Mouse (Mus musculus) forebrain, embryonic 14.5 days (tissue): ENCODE results near the gene Tspo2. TPM values are rescaled to one million over a fixed set of nuclear protein-coding genes. Genes with fewer than 3 reads are reported as not detected.
"Not testable (repeated sequence)": the region's sequence is repeated elsewhere in the genome, so short reads cannot be mapped to it uniquely, and the experiment has no call there.

Experiments used
- ATAC-seq: fragments of 200-750 bp; cut with Nextera tagmentation; 2 replicates; pipeline ENCODE4 v1.8.0; 2017; ENCODE audit warnings: mild to moderate bottlenecking, moderate library complexity
- DNase-seq: peaks from one replicate; pipeline ENCODE4 v3.0.0-alpha.2; 2015; ENCODE audit warnings: low spot score
- H3K27ac ChIP-seq: fragments of 300-500 bp; sonication (generic); 2 replicates; pipeline ENCODE4 v1.5.1; 2014; ENCODE audit warnings: low read depth, mild to moderate bottlenecking, control low read depth, low read length, moderate library complexity
- H3K27me3 ChIP-seq: fragments of 300-500 bp; sonication (generic); replicated peaks from 2 replicates; pipeline ENCODE4 v1.6.1; 2014; ENCODE audit warnings: low read length, control low read depth, mixed read lengths; ENCODE audit not compliant: control insufficient read depth, insufficient read depth
- H3K36me3 ChIP-seq: fragments of 300-500 bp; sonication (generic); 2 replicates; pipeline ENCODE4 v1.6.1; 2014; ENCODE audit warnings: low read length, control low read depth; ENCODE audit not compliant: control insufficient read depth, insufficient read depth
- H3K4me1 ChIP-seq: fragments of 300-500 bp; sonication (generic); 2 replicates; pipeline ENCODE4 v1.6.1; 2014; ENCODE audit warnings: antibody characterized with exemption, low read length, control low read depth; ENCODE audit not compliant: control insufficient read depth, insufficient read depth
- H3K4me2 ChIP-seq: fragments of 300-500 bp; sonication (generic); 2 replicates; pipeline ENCODE4 v1.6.1; 2014; ENCODE audit warnings: mild to moderate bottlenecking, control low read depth, low read length
- H3K4me3 ChIP-seq: fragments of 300-500 bp; sonication (generic); 2 replicates; pipeline ENCODE4 v1.5.1; 2014; ENCODE audit warnings: low read depth, low read length, control low read depth
- H3K9ac ChIP-seq: fragments of 300-500 bp; sonication (generic); 2 replicates; pipeline ENCODE4 v1.6.1; 2014; ENCODE audit warnings: mild to moderate bottlenecking, low read length, control low read depth, moderate library complexity
- H3K9me3 ChIP-seq: fragments of 300-500 bp; sonication (generic); replicated peaks from 2 replicates; pipeline ENCODE4 v1.6.1; 2016; ENCODE audit warnings: low read length, control low read depth, mixed read lengths; ENCODE audit not compliant: control insufficient read depth
- WGBS: fragments of 180-500 bp; shearing (Covaris S2); extraction: QIAGEN DNeasy Blood & Tissue Kit; methylation state at CpG from one replicate; pipeline ENCODE4 v1.1.7; 2014; 5-methylcytosine and 5-hydroxymethylcytosine counted together
- polyA plus RNA-seq: library from polyadenylated mRNA; unstranded; fragments of >200 nt; fragmentation: Nextera tagmentation; extraction: Ambion mirVana; gene quantifications from 2 replicates; pipeline ENCODE4 v1.2.1, GENCODE M21; 2014

The Tspo2 gene
- polyA plus RNA-seq, 1 experiment from 2014 or later, result 1.6 TPM

DNA sequence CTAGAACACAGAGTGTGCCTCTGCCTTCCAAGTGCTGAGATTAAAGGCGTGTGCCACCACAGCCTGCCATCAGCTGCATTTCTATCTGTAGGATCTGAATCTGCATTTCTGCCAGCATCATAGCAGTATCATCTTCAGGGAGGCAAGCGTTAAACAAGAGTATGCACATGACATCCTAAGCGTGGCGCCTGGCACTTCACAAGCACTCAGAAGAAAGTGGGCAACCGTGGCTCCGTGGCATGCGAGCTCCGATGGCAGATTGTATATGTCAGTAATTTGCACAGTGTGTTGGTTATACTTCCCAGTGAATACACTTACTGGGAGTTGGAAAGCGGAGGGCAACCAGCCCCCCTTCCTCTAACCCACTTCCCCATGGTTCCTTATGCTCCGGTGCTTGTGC, 28.6 kb upstream of the Tspo2 start:
- ATAC-seq (peak; percentile 12; the same call in 1 of the 2 replicates), DNase-seq (peak; percentile 38)
- H3K4me3 ChIP-seq, result no peak overlapping the region
- no peaks in the 10 kb centered on the region for H3K9me3 ChIP-seq
- no peak overlapping the region for H3K27ac ChIP-seq
- no peak overlapping the region for H3K4me2 ChIP-seq
- H3K9ac ChIP-seq, result no peak overlapping the region
- WGBS, result 77% methylated on average over 10 of the region's 10 CpGs
- H3K36me3 ChIP-seq, result no peaks in the 10 kb centered on the region
- H3K27me3 ChIP-seq, result no peaks in the 10 kb centered on the region
- H3K4me1 ChIP-seq, result no peaks in the 10 kb centered on the region

DNA sequence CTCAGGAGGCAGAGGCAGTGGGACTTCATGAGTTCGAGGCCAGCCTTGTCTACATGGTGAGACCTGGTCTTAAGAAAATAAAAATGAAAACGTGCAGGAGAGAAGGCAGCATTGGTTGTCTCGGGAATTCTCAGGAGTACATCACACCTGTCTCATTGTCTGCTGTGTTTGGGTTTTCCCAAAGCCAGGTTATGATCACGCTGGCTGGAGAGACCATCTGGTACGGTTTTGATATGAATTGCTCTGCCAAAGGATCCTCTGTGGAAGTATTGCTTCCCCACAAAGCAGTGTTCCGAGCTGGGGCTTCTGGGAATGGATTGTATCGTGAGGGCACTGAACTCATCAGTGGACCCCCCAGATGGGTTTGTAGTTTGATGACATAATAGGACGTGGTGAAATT, 24.1 kb upstream of the Tspo2 start:
- no peak for DNase-seq
- Histone ChIP-seq H3K36me3 (no peaks in the 10 kb centered on the region), H3K9ac (no peak overlapping the region), H3K4me3 (no peak overlapping the region), H3K27me3 (no peaks in the 10 kb centered on the region), H3K27ac (no peak overlapping the region), H3K4me2 (no peak overlapping the region), H3K9me3 (no peaks in the 10 kb centered on the region), H3K4me1 (no peaks in the 10 kb centered on the region)
- no peak for ATAC-seq
- WGBS, result 86% methylated on average over 8 of the region's 8 CpGs

DNA sequence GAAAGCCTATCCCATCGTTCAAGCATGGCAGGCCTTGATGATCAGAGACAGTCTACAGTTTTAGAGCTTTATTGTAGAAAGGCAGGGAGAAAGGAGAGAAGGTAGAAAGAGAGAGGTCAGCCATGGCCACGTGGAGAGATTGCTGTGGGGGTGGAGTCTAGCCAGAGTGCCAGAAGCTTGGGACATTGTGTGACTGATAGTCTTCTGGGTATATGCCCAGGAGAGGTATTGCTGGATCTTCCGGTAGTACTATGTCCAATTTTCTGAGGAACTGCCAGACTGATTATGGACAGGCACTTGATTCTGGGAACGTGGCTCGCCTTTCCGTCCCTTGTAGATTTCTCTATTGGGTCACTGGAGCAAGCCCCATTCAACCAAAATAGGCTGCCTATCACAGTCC, 23.0 kb upstream of the Tspo2 start:
- not testable (repeated sequence) for H3K27me3 ChIP-seq, DNase-seq, H3K9ac ChIP-seq, ATAC-seq, H3K36me3 ChIP-seq, H3K4me2 ChIP-seq, H3K4me1 ChIP-seq, H3K9me3 ChIP-seq, H3K4me3 ChIP-seq, H3K27ac ChIP-seq
- 83% methylated on average over 6 of the region's 6 CpGs for WGBS

DNA sequence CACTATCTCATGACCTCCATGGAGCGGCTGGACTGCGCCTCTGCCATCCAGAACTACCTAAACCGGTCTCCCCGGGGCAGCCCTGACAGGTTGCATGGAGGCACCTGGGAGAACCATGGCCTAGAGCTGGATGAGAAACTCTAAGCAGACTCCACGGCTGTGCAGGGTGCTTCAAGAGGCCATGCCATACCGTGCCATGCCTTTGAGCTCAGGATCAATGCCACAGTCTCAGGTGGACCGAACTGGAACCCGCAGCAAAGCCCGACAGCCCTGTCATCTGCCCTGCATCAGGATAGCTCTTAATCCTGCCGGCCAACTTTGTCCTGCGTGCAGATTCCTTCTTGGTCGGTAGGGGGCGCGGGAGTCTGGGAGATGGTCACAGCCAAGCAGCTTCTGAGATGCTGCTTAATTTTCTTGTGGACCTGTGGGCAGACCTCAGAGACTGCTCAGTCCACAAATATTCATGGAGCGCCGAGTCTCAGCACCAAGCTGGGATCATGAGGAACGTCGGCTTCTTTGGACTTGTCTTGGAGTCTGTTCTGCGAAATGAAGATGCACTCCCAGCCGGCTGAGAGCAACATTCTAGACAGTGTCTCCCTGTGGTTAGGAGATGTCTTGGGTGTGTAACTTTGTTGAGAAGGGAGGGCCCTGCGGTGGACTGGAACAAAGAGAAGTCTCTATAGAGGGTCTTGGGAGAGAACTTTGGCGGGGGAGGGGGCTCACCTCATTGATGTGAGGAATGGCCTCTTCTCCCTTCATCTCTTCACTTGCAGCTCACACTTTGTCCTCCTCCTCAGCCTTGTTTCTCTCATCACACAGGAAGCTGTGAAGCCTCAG, 16.3 kb upstream of the Tspo2 start:
- H3K9ac ChIP-seq, result no peak overlapping the region
- H3K4me1 ChIP-seq, result no peaks in the 10 kb centered on the region
- H3K4me3 ChIP-seq, result no peak overlapping the region
- WGBS, result 10% methylated on average over 22 of the region's 22 CpGs
- DNase-seq (peak; percentile 86), ATAC-seq (peak; percentile 88)
- no peak overlapping the region for H3K27ac ChIP-seq
- peak overlapping the region; percentile 36 for H3K4me2 ChIP-seq
- H3K9me3 ChIP-seq, result no peaks in the 10 kb centered on the region
- H3K27me3 ChIP-seq, result no peaks in the 10 kb centered on the region
- H3K36me3 ChIP-seq, result no peaks in the 10 kb centered on the region

DNA sequence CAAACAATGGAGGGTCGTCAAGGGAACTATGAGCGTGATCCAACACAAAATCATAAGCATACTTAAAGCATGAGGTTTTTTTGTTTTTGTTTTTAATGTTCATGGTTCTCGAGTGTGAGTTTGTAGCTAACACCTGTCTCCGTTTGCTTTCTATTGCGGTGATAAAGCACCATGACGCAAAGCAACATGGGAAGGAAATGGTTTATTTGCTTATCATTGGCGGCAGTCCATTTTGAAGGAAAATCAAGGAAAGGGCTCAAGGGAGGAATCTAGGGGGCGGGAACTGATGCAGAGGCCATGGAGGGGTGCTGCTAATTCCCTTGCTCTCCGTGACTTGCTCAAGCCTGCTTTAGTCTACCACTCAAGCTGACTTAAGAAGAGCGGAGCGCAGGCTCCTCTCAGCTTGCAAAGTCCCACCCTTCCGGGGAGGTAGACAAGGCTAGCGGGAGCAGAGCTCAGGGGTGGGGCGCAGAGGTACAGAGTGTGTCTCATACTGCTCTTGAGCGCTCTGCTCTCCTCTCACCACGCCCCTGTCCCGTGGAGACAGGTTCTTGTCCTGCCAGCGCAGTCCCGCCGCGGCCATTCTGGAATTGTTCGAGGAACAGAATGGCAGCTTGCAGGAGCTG, 15.6 kb upstream of the Tspo2 start:
- Histone ChIP-seq H3K4me2 (peak overlapping the region; percentile 36), H3K36me3 (no peaks in the 10 kb centered on the region), H3K27ac (no peak overlapping the region), H3K9ac (0 out of 2 replicates have a peak overlapping the region, but pooled peaks have one; percentile 17), H3K4me1 (no peaks in the 10 kb centered on the region), H3K9me3 (no peaks in the 10 kb centered on the region), H3K27me3 (no peaks in the 10 kb centered on the region), H3K4me3 (no peak overlapping the region)
- peak; percentile 50; the same call in 1 of the 2 replicates for ATAC-seq
- DNase-seq, result no peak
- 41% methylated on average over 22 of the region's 22 CpGs for WGBS

DNA sequence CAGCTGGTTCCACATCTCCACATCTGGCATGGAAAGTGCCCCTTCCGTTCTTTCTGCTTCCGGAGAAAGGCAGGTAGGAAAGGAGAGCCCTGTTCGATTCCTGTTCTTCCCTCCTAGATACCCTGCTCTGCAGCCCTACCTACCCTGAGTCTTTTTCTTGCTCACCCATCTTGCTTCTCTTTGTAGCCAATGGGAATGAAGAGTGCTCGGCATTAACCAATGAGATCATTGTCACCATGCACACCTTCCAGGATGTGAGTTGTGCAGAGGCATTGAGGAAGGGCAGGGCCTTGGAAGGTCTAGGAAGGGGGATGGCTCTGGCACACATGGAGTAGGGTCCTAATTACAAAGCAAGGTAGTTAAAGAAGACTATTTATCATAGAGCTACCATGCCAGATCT, 12.1 kb upstream of the Tspo2 start:
- no peaks in the 10 kb centered on the region for H3K27me3 ChIP-seq

DNA sequence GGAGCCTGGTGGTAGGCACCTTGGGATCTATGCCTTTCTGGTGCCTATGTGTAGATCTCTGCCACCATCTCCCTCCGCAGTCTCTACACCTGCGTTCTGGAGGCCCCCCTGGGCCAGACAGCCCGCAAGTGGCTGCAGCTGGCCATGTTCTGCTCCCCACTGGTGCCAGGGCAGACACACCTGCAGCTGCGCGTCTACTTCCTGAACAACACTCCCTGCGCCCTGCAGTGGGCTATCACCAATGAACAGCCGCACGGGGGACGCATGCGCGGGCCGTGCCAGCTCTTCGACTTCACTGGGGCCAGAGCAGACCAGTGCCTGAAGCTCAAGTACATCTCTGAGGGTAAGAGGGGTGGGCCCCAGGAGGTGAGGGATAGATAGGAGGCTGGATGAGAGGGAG, 10.8 kb upstream of the Tspo2 start:
- no peak overlapping the region for H3K9ac ChIP-seq
- DNase-seq (no peak), ATAC-seq (no peak)
- H3K27ac ChIP-seq, result no peak overlapping the region
- H3K4me3 ChIP-seq, result no peak overlapping the region
- H3K36me3 ChIP-seq, result no peaks in the 10 kb centered on the region
- H3K27me3 ChIP-seq, result no peaks in the 10 kb centered on the region
- 94% methylated on average over 13 of the region's 13 CpGs for WGBS
- H3K9me3 ChIP-seq, result no peaks in the 10 kb centered on the region
- no peaks in the 10 kb centered on the region for H3K4me1 ChIP-seq
- no peak overlapping the region for H3K4me2 ChIP-seq

More for the DNA sequence above, 12.1 kb upstream of the Tspo2 start:
- WGBS, result 93% methylated on average over 4 of the region's 4 CpGs
- Histone ChIP-seq H3K27ac (no peak overlapping the region), H3K4me2 (no peak overlapping the region), H3K36me3 (no peaks in the 10 kb centered on the region), H3K4me3 (no peak overlapping the region), H3K9me3 (no peaks in the 10 kb centered on the region), H3K4me1 (no peaks in the 10 kb centered on the region), H3K9ac (no peak overlapping the region)
- DNase-seq, result no peak
- ATAC-seq, result no peak

DNA sequence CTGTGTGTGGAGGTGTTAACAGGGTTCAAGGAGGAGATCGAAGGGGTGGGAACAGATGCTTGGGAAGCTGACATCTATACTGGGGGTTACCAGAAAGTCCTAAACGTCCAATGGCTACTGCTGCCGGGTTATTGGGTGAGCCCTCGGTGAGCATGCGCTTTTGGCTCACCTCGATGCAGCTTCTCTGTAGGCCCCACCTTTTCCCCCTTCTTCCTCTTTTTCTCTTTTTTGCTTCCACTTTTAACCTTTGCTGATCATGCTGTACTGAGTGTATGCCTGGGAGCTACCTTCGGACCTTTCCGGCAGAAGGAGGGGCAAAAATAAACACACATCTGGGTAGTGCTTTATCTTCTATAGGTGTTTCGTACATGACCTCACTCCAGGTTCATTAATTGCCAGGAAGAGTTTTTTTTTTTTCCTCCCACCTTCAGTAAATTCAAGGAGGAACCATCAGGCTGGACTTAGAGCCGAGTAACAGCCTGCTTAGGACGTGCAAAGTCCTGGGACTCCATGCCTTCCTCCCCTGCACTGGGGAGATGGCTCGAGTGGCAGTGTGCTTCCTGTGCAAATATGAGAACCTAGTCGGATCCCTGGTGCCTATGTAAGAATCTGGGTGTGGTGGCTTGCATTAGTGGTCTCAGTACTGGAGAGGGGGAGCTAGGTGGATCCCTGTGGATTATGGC, 6.8 kb upstream of the Tspo2 start:
- H3K4me1 ChIP-seq, result no peaks in the 10 kb centered on the region

More for the DNA sequence above, 6.8 kb upstream of the Tspo2 start:
- ATAC-seq (no peak), DNase-seq (no peak)
- no peak overlapping the region for H3K4me2 ChIP-seq
- no peaks in the 10 kb centered on the region for H3K9me3 ChIP-seq
- no peak overlapping the region for H3K9ac ChIP-seq
- H3K36me3 ChIP-seq, result no peaks in the 10 kb centered on the region
- WGBS, result 91% methylated on average over 13 of the region's 13 CpGs
- no peaks in the 10 kb centered on the region for H3K27me3 ChIP-seq
- no peak overlapping the region for H3K27ac ChIP-seq
- no peak overlapping the region for H3K4me3 ChIP-seq
